Mouse (Mus musculus) left cerebral cortex, postnatal 14 days (tissue): ENCODE data around the gene Nav3. TPM values are rescaled to one million over a fixed set of nuclear protein-coding genes. Genes with fewer than 3 reads are reported as not detected.

Source experiments
- DNase-seq, 2 experiments: peaks; one replicate each; pipeline ENCODE4 v3.0.0; 2021 to 2022; ENCODE audit warnings: low spot score in 2 of 2, mixed read lengths in 1 of 2
- intact Hi-C: fragments of 180-260 bp; cut with DNase I; formaldehyde crosslinking; loops from one replicate; pipeline ENCODE4 v1.15.1; 2025
- long read RNA-seq, 2 experiments: library from polyadenylated mRNA; stranded (forward); transcript quantifications; one replicate each; pipeline ENCODE4 v2.0.0; 2021
- total RNA-seq, 2 experiments: library from RNA; stranded (reverse); gene quantifications; 2 replicates each; pipeline ENCODE4 v1.2.3; 2021

The Nav3 gene
- 100 to 1,000 TPM; 250 to 303 TPM for total RNA-seq
- long read RNA-seq, experiment 1, full-length matches to known transcripts = 1 of 72 reads
- long read RNA-seq, experiment 1, partial matches to known transcripts = 53 of 72 reads
- long read RNA-seq, experiment 1, other reads (novel, unspliced or antisense) = 18 of 72 reads
- long read RNA-seq, experiment 2, partial matches to known transcripts = 48 of 75 reads
- long read RNA-seq, experiment 2, other reads (novel, unspliced or antisense) = 27 of 75 reads

GRCm38 (mm10) chr10:110455838-110456493, at the start of gene Nav3:
Gene Nav3 (minus strand): TSS chr10:110456204.
- DNase-seq = peak; percentile 70 to 81
- intact Hi-C loops = loop anchor here (5.0 to 10.0 kb wide), 4 partner anchors 106 to 371 kb away; no protein-coding TSS in a partner anchor

- DNase-seq = no peak
- intact Hi-C loops = no loop called here
Observed at GRCm38 (mm10) chr10:110485306-110485705, 29.3 kb upstream of the Nav3 start.

GRCm38 (mm10) chr10:110484822-110485221, 28.8 kb upstream of the Nav3 start:
- no peak for DNase-seq
- intact Hi-C loops = no loop called here

- DNase-seq = no peak
- intact Hi-C loops = no loop called here
Observed at GRCm38 (mm10) chr10:110479189-110479588, 23.2 kb upstream of the Nav3 start.

GRCm38 (mm10) chr10:110477689-110478314, 21.8 kb upstream of the Nav3 start:
- intact Hi-C loops = no loop called here

GRCm38 (mm10) chr10:110474107-110474506, 18.1 kb upstream of the Nav3 start:
- intact Hi-C loops = no loop called here
- no peak for DNase-seq

More at GRCm38 (mm10) chr10:110477689-110478314, 21.8 kb upstream of the Nav3 start:
- DNase-seq = peak; percentile 39 to 59

GRCm38 (mm10) chr10:110469445-110469844, 13.4 kb upstream of the Nav3 start:
- peak in 1 of 2 experiments; percentile 46 for DNase-seq
- intact Hi-C loops = no loop called here

GRCm38 (mm10) chr10:110455063-110455837, 754 bp downstream of the Nav3 start:
- peak; percentile 43 to 56 for DNase-seq
- intact Hi-C loops = loop anchor here (5.0 to 10.0 kb wide), 4 partner anchors 107 to 370 kb away; no protein-coding TSS in a partner anchor

- no peak for DNase-seq
- intact Hi-C loops = loop anchor here (10.0 kb wide), 1 partner anchor 369 kb away; no protein-coding TSS in a partner anchor
Observed at GRCm38 (mm10) chr10:110453566-110453965, 2.4 kb downstream of the Nav3 start.

GRCm38 (mm10) chr10:110440396-110440795, 15.6 kb downstream of the Nav3 start:
- intact Hi-C loops = loop anchor here (10.0 kb wide), 1 partner anchor 516 kb away; no protein-coding TSS in a partner anchor
- peak; percentile 68 to 88 for DNase-seq

GRCm38 (mm10) chr10:110431078-110431477, 24.9 kb downstream of the Nav3 start:
- DNase-seq = no peak
- intact Hi-C loops = loop anchor here (10.0 kb wide), 1 partner anchor 86 kb away; no protein-coding TSS in a partner anchor

GRCm38 (mm10) chr10:110429578-110429977, 26.4 kb downstream of the Nav3 start:
- intact Hi-C loops = no loop called here
- DNase-seq = no peak

- DNase-seq = no peak
- intact Hi-C loops = no loop called here
Observed at GRCm38 (mm10) chr10:110429052-110429451, 27.0 kb downstream of the Nav3 start.

GRCm38 (mm10) chr10:110421533-110421932, 34.5 kb downstream of the Nav3 start:
- intact Hi-C loops = no loop called here
- DNase-seq = no peak

- no peak for DNase-seq
- intact Hi-C loops = no loop called here
Observed at GRCm38 (mm10) chr10:110417003-110417402, 39.0 kb downstream of the Nav3 start.

- no peak for DNase-seq
- intact Hi-C loops = no loop called here
Observed at GRCm38 (mm10) chr10:110415624-110416023, 40.4 kb downstream of the Nav3 start.

GRCm38 (mm10) chr10:110413281-110413897, 42.6 kb downstream of the Nav3 start:
- intact Hi-C loops = no loop called here
- no peak for DNase-seq

GRCm38 (mm10) chr10:110402950-110403349, 53.1 kb downstream of the Nav3 start:
- DNase-seq = no peak

GRCm38 (mm10) chr10:110400642-110401041, 55.4 kb downstream of the Nav3 start:
- intact Hi-C loops = no loop called here
- peak in 1 of 2 experiments; percentile 19 for DNase-seq

More at GRCm38 (mm10) chr10:110402950-110403349, 53.1 kb downstream of the Nav3 start:
- intact Hi-C loops = no loop called here
